Mouse (Mus musculus) urinary bladder, postnatal 25 days (tissue): ENCODE measurements around the gene Gfi1.

ENCODE experiments used
- DNase-seq: peaks from one replicate; pipeline ENCODE4 v3.0.0; 2022; ENCODE audit warnings: low spot score

Gfi1 gene

DNA sequence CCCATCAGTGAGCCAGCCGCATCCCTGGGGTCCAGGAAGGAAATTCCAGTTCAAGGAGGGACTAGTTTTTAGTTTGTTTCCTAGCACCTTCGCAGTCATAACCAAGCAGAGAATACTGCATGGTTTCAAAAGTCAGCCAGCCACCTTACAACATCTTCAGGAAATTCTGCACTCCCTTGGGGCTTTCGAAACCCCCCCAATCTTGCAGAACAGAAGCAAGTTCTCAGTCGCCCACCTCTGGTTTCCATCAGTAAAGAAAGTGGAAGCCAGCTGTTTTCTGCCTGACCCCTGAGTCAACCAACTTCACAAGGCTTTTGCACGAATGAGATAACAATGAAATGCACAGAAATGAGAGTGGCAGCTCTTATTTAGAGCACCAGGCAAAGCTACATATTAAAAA is 47.4 kb downstream of the Gfi1 start:
- DNase-seq, result no peak
